Mouse (Mus musculus) T-helper 17 cell (primary cell): ENCODE measurements around the gene Upb1.

Source experiments
- in situ Hi-C, 2 experiments: fragments of 300-600 bp; cut with MboI, MseI; formaldehyde crosslinking; loops; 1 replicate in 1 of 2; 2 replicates in 1 of 2; pipeline ENCODE4 v1.15.1; 2025; ENCODE audit warnings: high pct_unique_total_duplicates in 2 of 2

Gene Upb1

DNA sequence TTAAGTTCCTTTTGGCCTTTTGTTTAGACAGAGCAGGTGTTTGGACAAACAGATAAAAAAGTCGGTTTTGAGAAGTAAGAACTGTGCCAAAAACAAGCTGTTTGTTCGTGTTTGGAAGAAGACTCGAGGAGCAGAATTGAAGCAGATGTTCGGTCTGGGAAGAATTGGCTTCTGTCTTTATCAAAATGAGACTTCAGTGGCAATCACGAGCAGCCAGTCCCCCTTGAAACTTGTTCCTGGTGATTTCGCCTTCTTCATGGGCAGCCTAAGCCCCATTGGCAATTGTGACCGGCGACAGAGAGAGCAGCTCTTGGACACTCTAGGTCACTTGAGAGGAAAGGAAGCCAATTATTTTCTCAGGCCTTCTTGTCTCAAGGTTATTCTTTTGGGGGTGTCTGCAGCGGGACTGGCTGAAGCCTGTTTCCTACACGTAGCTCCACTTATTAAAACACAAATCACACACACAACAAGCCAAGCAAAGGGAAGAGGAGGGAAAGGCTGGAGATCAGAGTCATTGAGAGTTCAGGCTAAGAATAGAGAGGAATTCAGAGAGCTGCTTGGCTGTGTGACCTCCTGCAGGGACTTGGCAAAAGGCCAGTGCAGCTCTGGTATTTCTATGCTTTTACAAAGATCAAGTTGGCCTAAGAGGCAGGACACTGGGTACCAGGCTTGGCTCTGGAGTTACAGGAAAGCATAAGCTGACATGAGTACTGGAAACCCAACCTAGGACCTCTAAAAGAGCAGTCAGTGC lies 50.3 kb downstream of the Upb1 start:
- in situ Hi-C loops = no loop called here

GRCm38 (mm10) chr10:75456061-75456831 lies 55.3 kb downstream of the Upb1 start:
- in situ Hi-C loops = loop anchor here (5.0 kb wide), 1 partner anchor 84 kb away; no protein-coding TSS in a partner anchor

DNA sequence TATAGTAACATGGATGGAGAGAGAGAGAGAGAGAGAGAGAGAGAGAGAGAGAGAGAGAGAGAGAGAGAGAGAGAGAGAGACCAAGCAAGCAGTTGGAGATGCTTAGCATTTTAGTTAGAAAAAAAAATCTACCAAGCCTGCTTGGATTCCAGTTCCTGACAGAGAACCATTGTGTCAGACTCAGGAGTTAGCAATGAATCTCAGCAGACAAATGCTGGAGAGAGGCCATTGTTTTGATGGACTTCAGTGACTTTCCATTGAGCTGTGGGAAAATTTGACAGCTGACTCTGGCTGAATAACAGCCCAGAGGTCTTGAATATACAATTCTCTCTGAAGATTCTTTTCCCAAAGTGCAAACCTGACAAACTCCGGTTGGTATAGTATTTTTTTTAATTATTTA lies 56.9 kb downstream of the Upb1 start:
- in situ Hi-C loops = loop anchor here (5.0 kb wide), 1 partner anchor 86 kb away; no protein-coding TSS in a partner anchor

DNA sequence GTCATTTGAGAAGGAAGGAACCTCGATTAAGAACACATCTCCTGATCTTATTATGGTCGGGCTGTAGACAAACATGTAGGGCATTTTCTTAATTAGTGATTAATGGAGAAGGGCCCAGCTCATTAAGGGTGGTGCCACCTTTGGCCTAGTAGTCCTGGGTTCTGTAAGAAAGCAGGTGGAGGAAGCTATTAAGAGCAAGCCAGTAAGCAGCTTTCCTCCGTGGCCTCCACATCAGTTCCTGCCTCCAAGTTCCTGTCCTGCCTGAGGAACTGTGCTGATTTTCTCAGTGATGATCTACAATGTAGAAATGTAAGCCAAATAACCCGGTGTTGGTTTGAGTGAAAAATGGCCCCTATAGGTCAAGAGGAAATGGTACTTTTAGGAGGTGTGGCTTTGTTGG lies 57.4 kb downstream of the Upb1 start:
- in situ Hi-C loops = loop anchor here (5.0 kb wide), 1 partner anchor 86 kb away; no protein-coding TSS in a partner anchor

DNA sequence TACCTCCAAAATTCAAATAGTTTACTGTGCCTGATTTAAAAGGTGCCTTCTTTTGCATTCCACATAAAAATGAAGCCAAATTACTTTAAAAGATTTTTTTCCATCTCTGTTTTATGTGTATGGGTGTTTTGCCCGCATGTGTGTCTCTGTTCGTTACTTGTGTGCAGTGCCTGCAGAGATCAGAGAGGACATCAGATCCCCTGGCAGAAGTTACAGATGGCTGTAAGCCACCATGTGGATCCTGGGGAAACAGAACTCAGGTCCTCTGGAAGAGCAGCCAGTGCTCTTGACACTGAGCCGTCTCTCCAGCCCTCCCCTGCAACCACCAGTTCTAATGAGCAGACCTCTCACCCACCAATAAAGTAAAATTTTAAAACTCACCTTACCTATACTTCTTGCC lies 61.8 kb downstream of the Upb1 start:
- in situ Hi-C loops = no loop called here

GRCm38 (mm10) chr10:75465781-75466550 lies 65.1 kb downstream of the Upb1 start:
- in situ Hi-C loops = no loop called here

DNA sequence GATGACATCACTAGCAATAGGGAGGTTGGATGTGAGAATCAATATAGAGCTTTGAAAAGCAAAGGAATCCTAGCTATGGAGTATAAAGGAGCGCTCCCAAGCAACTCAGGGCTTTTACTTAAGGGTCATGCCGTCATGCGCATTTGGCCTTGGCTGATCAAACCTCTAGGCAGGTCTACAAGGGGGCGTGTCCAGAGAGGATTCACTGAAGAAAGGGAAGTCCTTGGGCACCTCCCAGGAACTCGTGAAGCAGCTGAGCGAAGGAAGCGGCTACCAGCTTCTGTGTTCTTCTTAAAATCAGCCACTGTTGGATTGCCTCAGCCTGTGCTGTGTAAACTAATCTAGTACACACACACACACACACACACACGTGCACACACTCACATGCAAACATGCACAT lies 72.5 kb downstream of the Upb1 start:
- in situ Hi-C loops = no loop called here

GRCm38 (mm10) chr10:75474571-75474970 lies 73.7 kb downstream of the Upb1 start:
- in situ Hi-C loops = no loop called here

- in situ Hi-C loops = loop anchor here in 1 of 2 experiments (5.0 kb wide), 1 partner anchor 63 kb away; no protein-coding TSS in a partner anchor
These were observed 74.4 kb downstream of the Upb1 start for GRCm38 (mm10) chr10:75475139-75475850.

- in situ Hi-C loops = loop anchor here in 1 of 2 experiments (5.0 kb wide), 1 partner anchor 65 kb away; no protein-coding TSS in a partner anchor
These were observed 76.1 kb downstream of the Upb1 start for GRCm38 (mm10) chr10:75477034-75477433.

DNA sequence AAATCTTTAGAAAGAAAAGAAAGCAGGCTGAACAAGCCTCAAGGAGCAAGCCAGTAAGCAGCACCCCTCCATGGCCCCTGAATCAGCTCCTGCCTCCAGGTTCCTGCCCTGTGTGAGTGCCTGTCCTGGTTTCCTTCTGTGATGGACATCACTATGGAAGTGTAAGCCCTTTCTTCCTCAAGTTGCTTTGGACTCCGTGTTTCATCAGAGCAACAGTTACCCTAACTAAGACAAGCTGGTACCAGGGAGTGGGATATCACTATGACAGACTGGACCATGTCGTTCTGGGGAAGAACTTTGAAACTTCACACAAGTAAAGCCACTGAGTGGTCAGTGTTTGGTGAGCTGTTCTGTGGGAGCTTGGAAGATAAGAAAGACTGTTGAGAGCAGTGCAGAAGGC lies 79.0 kb downstream of the Upb1 start:
- in situ Hi-C loops = loop anchor here (5.0 to 10.0 kb wide), 4 partner anchors 33 to 418 kb away; partner anchors contain the start of gene Bcr (in 1 of the 2)

- in situ Hi-C loops = loop anchor here (5.0 to 10.0 kb wide), 3 partner anchors 34 to 419 kb away; partner anchors contain the start of gene Bcr (in 1 of the 2)
These were observed 80.8 kb downstream of the Upb1 start for GRCm38 (mm10) chr10:75481703-75482102.

- in situ Hi-C loops = loop anchor here (5.0 to 10.0 kb wide), 3 partner anchors 35 to 420 kb away; partner anchors contain the start of gene Bcr (in 1 of the 2)
These were observed 81.4 kb downstream of the Upb1 start for GRCm38 (mm10) chr10:75482271-75482670.

DNA sequence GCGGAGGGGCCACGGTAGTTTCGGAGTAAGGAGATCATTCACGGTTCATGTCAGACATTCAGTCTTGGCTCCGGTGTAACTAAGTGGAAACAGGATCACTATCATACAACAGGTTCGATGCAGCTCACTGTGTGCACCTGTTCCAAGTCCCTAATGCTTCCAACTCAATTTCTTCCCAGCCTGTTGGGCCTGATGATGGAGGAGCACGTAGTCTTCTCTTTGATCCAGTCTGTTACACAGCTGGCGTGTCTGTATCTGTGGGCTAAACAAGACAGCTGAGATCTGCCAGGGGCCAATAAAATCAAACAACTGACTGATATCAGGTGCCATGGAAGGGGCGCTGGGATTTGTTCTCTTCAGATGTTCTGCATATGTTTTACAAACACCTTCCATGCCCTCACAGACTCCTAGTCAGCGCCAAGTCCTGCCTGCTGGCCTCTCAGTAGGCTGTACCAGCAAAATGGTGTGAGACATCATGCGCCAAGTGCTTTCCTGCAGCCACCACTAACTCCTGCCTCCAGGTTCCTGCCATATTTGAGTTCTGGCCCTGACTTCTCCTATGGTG lies 82.1 kb downstream of the Upb1 start:
- in situ Hi-C loops = loop anchor here (5.0 to 10.0 kb wide), 3 partner anchors 36 to 421 kb away; partner anchors contain the start of gene Bcr (in 1 of the 2)

DNA sequence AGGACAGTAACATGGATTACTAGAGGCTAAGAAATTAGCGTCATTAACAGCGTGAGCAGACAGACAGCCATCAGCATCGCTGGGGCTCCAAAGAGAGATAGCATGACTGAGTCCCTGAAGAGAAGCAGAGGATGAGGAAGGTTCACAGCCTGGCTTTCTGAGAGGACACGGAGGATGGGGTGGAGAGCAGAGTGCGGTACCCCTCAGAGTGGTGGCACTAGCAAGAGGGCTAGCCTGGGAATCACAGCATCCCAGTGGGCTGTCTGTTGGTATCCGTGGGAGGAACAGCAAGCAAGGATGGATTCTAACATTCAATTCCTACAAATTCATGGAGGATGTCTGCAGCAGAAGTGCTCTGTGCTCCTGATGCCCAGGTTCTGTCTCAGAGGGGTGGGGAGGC lies 83.2 kb downstream of the Upb1 start:
- in situ Hi-C loops = loop anchor here (5.0 to 10.0 kb wide), 3 partner anchors 37 to 422 kb away; partner anchors contain the start of gene Bcr (in 1 of the 2)

DNA sequence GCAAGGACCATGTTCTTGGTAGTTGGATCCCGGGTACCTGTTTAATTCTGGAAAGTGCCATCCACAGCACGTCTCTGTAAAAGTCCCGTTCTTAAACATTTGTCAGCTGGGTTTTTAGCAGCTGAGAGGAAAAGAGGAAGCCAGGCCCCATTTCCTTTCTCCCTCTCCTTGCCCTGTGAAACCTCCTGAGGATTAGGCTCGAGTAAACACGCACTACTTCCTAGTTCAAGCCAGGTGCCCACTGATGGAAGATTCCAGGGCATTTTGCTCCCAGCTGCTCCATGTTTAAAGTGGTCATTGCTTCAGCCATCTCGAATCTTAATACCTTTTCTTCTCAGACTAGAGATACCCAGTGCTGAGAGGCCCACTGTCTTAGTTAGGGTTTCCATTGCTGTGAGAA lies 83.9 kb downstream of the Upb1 start:
- in situ Hi-C loops = loop anchor here (5.0 to 10.0 kb wide), 3 partner anchors 37 to 422 kb away; partner anchors contain the start of gene Bcr (in 1 of the 2)

- in situ Hi-C loops = loop anchor here in 1 of 2 experiments (10.0 kb wide), 1 partner anchor 302 kb away; no protein-coding TSS in a partner anchor
These were observed 85.4 kb downstream of the Upb1 start for GRCm38 (mm10) chr10:75486086-75486979.

- in situ Hi-C loops = loop anchor here in 1 of 2 experiments (10.0 kb wide), 1 partner anchor 302 kb away; no protein-coding TSS in a partner anchor
These were observed 86.2 kb downstream of the Upb1 start for GRCm38 (mm10) chr10:75487131-75487530.

DNA sequence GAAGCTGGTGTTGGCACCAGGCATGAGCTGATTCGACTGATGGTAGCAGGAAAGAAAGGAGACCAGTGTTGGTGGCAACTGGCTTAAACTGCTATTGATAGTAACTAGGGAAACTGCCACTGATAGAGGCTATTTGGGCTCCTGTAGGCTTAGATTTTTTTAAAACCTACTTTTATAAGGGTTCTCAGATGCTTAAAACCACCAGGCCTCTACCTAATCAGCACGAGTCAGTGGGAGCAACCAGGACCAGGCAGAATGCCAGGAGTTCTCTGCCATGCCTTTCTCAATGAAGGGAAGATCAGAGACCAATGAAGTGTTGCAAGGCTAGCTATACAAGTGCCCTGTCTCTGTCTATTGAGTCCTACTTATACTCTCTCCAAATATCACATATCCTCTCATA lies 88.6 kb downstream of the Upb1 start:
- in situ Hi-C loops = loop anchor here in 1 of 2 experiments (10.0 kb wide), 1 partner anchor 305 kb away; no protein-coding TSS in a partner anchor
